Mouse (Mus musculus): Measurements from ENCODE around the gene Pagr1a. TPM values are rescaled to one million over a fixed set of nuclear protein-coding genes. Genes with fewer than 3 reads are reported as not detected.
A peak's percentile ranks its signal among the peaks of the same experiment; 100 is the strongest.

Gene Pagr1a
- total RNA-seq, 2 experiments from 2014 or later, result 15.1 to 27.1 TPM

DNA sequence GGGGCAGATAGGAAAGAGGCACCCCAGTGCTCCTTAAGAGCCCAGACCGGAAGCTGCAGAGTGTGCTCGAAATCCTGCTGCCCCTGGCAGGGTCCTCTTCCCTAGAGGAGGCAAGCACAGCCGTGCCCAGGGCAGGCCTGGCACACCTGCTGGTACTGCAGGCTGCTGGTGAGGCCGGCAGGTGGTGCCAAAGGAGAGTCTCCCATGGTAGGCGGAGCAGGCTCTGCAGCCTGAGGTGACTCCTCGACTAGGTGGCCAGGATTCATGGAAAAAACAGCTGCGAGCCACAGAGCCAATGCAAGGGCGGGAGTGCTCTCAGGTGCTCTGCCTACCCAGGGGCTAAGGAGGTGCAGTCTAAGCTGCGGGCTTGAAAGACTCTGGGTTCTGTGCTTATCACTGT, 30.8 kb downstream of the Pagr1a start:
- DNase-seq (ENCODE audit: extremely low spot score in 1 of 2, low spot score in 2 of 2), result peak in 1 of 2 experiments; percentile 52
- H3K27ac ChIP-seq, result peak overlapping the region; percentile 45
- H3K4me3 ChIP-seq, result no peak overlapping the region
- intact Hi-C loops (cut with DNase I), result loop anchor here (1.0 kb wide), 1 partner anchor 121 kb away; no protein-coding TSS in a partner anchor
- peak; percentile 64 for TF ChIP-seq CTCF (IDR thresholded peaks at IDR 0.05)

- no peak; the same call in 1 of the 2 replicates for TF ChIP-seq CTCF (IDR thresholded peaks at IDR 0.05)
- H3K27ac ChIP-seq, result peak overlapping the region; percentile 45
- DNase-seq (ENCODE audit: extremely low spot score in 1 of 2, low spot score in 2 of 2), result peak in 1 of 2 experiments; percentile 49
- no peak overlapping the region for H3K4me3 ChIP-seq
- intact Hi-C loops (cut with DNase I), result loop anchor here (1.0 kb wide), 2 partner anchors 23 to 127 kb away; no protein-coding TSS in a partner anchor
Measured at GRCm38 (mm10) chr7:126984667-126985444, 32.3 kb downstream of the Pagr1a start.

- no peak for TF ChIP-seq CTCF (IDR thresholded peaks at IDR 0.05)
- DNase-seq (ENCODE audit: extremely low spot score in 1 of 2, low spot score in 2 of 2), result no peak
- Histone ChIP-seq H3K4me3 (no peak overlapping the region), H3K27ac (peak overlapping the region; percentile 28; the same call in 1 of the 2 replicates)
- intact Hi-C loops (cut with DNase I), result no loop called here
Measured at GRCm38 (mm10) chr7:126983113-126983512, 34.0 kb downstream of the Pagr1a start.

DNA sequence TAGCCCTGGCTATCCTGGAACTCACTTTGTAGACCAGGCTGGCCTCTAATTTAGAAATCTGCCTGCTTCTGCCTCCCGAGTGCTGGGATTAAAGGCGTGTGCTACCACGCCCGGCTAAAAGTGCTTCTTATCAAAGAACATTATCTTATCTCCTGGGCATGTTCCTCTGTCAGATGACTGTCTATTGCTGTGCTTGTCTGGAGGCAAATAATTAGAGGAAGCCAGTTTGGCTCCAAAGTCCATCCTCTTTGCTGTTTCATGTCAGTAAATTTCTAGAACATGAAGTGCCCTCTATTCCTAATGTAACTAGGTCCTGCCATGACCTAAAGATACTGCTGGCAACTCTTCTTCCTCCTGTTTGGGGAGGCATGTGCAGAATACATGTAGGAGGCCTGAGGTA, 35.1 kb downstream of the Pagr1a start:
- intact Hi-C loops (cut with DNase I), result no loop called here
- DNase-seq (ENCODE audit: extremely low spot score in 1 of 2, low spot score in 2 of 2), result no peak
- no peak overlapping the region for H3K4me3 ChIP-seq
- no peak for TF ChIP-seq CTCF (IDR thresholded peaks at IDR 0.05)
- no peak overlapping the region for H3K27ac ChIP-seq

- intact Hi-C loops (cut with DNase I), result no loop called here
- no peak for DNase-seq (ENCODE audit: extremely low spot score in 1 of 2, low spot score in 2 of 2)
- Histone ChIP-seq H3K27ac (no peak overlapping the region), H3K4me3 (no peak overlapping the region)
- TF ChIP-seq CTCF (IDR thresholded peaks at IDR 0.05), result no peak
Measured at GRCm38 (mm10) chr7:126981601-126982000, 35.6 kb downstream of the Pagr1a start.

DNA sequence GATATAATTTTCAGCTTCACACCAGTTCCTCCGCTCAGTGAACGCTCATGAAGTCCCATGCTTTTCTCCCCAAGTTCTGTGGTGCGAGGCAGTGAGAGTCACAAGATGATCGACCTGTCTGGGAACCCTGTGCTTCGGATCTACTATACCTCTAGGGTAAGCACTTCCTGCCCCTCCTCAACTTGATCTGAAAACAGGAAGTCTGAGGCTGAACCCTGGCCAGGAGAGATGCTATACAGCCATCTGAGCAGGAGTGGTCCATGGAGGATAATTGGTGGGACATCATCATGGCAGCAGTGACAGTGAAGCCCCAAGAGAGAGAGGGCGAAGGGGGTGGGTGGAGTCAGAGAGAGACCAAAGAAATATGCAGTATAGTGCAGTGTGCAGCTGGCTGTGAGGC, 38.3 kb downstream of the Pagr1a start:
- intact Hi-C loops (cut with DNase I), result no loop called here
- H3K27ac ChIP-seq, result no peak overlapping the region
- TF ChIP-seq CTCF (IDR thresholded peaks at IDR 0.05), result no peak
- DNase-seq (ENCODE audit: extremely low spot score in 1 of 2, low spot score in 2 of 2), result no peak
- H3K4me3 ChIP-seq, result no peak overlapping the region

GRCm38 (mm10) chr7:126976878-126977459, 40.2 kb downstream of the Pagr1a start:
- H3K27ac ChIP-seq, result peak overlapping the region; percentile 100
- no peak for DNase-seq (ENCODE audit: extremely low spot score in 1 of 2, low spot score in 2 of 2)
- peak overlapping the region; percentile 99 for H3K4me3 ChIP-seq
- intact Hi-C loops (cut with DNase I), result loop anchor here (1.0 to 2.0 kb wide), 2 partner anchors 40 to 50 kb away; partner anchors contain the start of genes Maz, Pagr1a and Pagr1b
- TF ChIP-seq CTCF (IDR thresholded peaks at IDR 0.05), result no peak

- peak; percentile 99 for TF ChIP-seq CTCF (IDR thresholded peaks at IDR 0.05)
- H3K27ac ChIP-seq, result peak within 1 kb of the TSS; percentile 100
- H3K4me3 ChIP-seq, result peak within 1 kb of the TSS; percentile 99
- intact Hi-C loops (cut with DNase I), result loop anchor here (1.0 to 2.0 kb wide), 2 partner anchors 41 to 51 kb away; partner anchors contain the start of genes Maz, Pagr1a and Pagr1b
- DNase-seq (ENCODE audit: extremely low spot score in 1 of 2, low spot score in 2 of 2), result peak; percentile 94 to 96
Measured at GRCm38 (mm10) chr7:126975950-126976866, 40.9 kb downstream of the Pagr1a start, which contains the start of gene Cdiptos. Cdiptos (minus strand) TSS chr7:126976098.

GRCm38 (mm10) chr7:126975893-126975949, 41.4 kb downstream of the Pagr1a start, which contains the start of gene Cdipt:
Cdipt (plus strand) TSS chr7:126975914.
- no peak for TF ChIP-seq CTCF (IDR thresholded peaks at IDR 0.05)
- peak within 1 kb of the TSS; percentile 99 for H3K4me3 ChIP-seq
- peak within 1 kb of the TSS; percentile 100 for H3K27ac ChIP-seq
- no peak for DNase-seq (ENCODE audit: extremely low spot score in 1 of 2, low spot score in 2 of 2)
- intact Hi-C loops (cut with DNase I), result no loop called here

- no peak for DNase-seq (ENCODE audit: extremely low spot score in 1 of 2, low spot score in 2 of 2)
- H3K27ac ChIP-seq, result peak overlapping the region; percentile 100
- intact Hi-C loops (cut with DNase I), result no loop called here
- no peak for TF ChIP-seq CTCF (IDR thresholded peaks at IDR 0.05)
- H3K4me3 ChIP-seq, result peak overlapping the region; percentile 7; the same call in 1 of the 2 replicates
Measured at GRCm38 (mm10) chr7:126975493-126975892, 41.7 kb downstream of the Pagr1a start.

DNA sequence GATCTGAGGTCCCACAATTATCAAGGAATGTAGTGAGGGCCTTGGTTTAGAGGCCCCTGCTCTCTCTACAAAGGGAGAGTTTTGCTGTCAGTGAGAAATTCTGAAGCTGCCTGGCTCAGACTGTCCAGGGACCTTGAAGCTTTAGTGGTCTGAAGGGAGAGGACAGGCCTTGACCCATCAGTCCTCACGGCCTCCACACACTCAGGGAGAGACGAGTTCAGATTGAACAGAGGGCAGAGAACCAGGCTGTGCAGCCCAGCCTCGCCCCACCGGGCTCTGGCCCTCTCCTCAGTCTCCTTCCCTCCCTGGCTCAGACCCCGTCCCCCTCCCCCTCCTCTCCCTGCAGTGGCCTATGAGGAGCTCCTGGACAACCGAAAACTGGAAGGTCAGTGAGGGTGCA, 49.8 kb downstream of the Pagr1a start:
- Histone ChIP-seq H3K4me3 (no peak overlapping the region), H3K27ac (no peak overlapping the region)
- no peak for DNase-seq (ENCODE audit: extremely low spot score in 1 of 2, low spot score in 2 of 2)
- intact Hi-C loops (cut with DNase I), result no loop called here
- TF ChIP-seq CTCF (IDR thresholded peaks at IDR 0.05), result no peak

DNA sequence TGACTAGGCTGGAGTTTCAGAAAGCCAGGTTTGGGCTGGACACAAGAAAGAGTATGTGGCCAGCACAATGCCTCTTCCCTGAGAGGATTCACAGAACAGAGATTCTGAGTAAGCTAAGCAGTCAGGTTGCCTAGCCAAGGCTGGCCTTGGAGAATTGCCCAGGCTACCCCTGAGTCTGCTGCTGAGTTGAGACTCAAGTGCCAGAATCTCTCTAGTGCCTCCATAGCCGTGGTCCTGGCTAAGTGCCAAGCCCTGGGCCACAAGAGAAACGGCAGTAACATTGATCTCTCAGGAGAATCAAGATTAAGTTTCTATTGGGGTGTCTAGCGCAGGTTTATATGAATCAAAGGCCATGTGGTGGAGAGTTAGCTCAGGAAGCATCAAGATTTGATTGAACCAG, 51.6 kb downstream of the Pagr1a start:
- Histone ChIP-seq H3K4me3 (no peak overlapping the region), H3K27ac (no peak overlapping the region)
- no peak for TF ChIP-seq CTCF (IDR thresholded peaks at IDR 0.05)
- intact Hi-C loops (cut with DNase I), result no loop called here
- DNase-seq (ENCODE audit: extremely low spot score in 1 of 2, low spot score in 2 of 2), result no peak

Small RNA genes lying within 50 kb of the gene (microRNA-seq; reads per million reads assigned to microRNA genes)
- gene Gm44343, result 0 reads per million in 2 experiments

Other genes with a start within 250 kb of the Pagr1a start
- 100 to 1,000 TPM; 312 to 323 TPM for gene Ypel3, start 240.4 kb downstream of the Pagr1a start, total RNA-seq (2021)
- gene Tbx6, start 235.9 kb downstream of the Pagr1a start, total RNA-seq (2021), result 1 to 10 TPM; 1.1 to 1.2 TPM
- 10 to 100 TPM; 50.4 TPM for gene Ppp4c, start 224.9 kb downstream of the Pagr1a start, total RNA-seq (2021)
- gene Fam57b, start 219.7 kb downstream of the Pagr1a start, total RNA-seq (2021), result 10 to 100 TPM; 71.6 to 77.4 TPM
- not detected for gene 4930451I11Rik, start 185.7 kb downstream of the Pagr1a start, total RNA-seq (2021)
- 10 to 100 TPM; 46.9 to 51.7 TPM for gene Doc2a, start 169.9 kb downstream of the Pagr1a start, total RNA-seq (2021)
- gene Hirip3, start 155.4 kb downstream of the Pagr1a start, total RNA-seq (2021), result 10 to 100 TPM; 36.6 to 40.9 TPM
- gene Ino80e, start 155.0 kb downstream of the Pagr1a start, total RNA-seq (2021), result 10 to 100 TPM; 52.5 to 53.2 TPM
- 100 to 1,000 TPM; 162 to 167 TPM for gene Taok2, start 132.6 kb downstream of the Pagr1a start, total RNA-seq (2021)
- gene Tmem219, start 94.4 kb downstream of the Pagr1a start, total RNA-seq (2021), result 10 to 100 TPM; 17.3 to 22.0 TPM
- 100 to 1,000 TPM; 135 to 146 TPM for gene Kctd13, start 88.5 kb downstream of the Pagr1a start, total RNA-seq (2021)
- 10 to 100 TPM; 51.4 to 55.8 TPM for gene Asphd1, start 67.8 kb downstream of the Pagr1a start, total RNA-seq (2021)
- 100 to 1,000 TPM; 421 to 427 TPM for gene Sez6l2, start 66.8 kb downstream of the Pagr1a start, total RNA-seq (2021)
- gene Cdipt, start 41.4 kb downstream of the Pagr1a start, total RNA-seq (2021), result 100 to 1,000 TPM; 181 to 186 TPM
- gene Cdiptos, start 41.3 kb downstream of the Pagr1a start, total RNA-seq (2021), result under 1 TPM in 1 of 2 experiments, not detected in 1; 0.52 TPM
- 1 to 10 TPM; 7.2 to 8.3 TPM for gene Mvp, start 2.7 kb downstream of the Pagr1a start, total RNA-seq (2021)
- 1 to 10 TPM in 1 of 2 experiments, not detected in 1; 1.2 TPM for gene Pagr1b, start 868 bp downstream of the Pagr1a start, total RNA-seq (2021)
- gene Gm42742, start 3.7 kb upstream of the Pagr1a start, total RNA-seq (2021), result 10 to 100 TPM; 61.0 to 66.3 TPM
- gene Prrt2, start 3.9 kb upstream of the Pagr1a start, total RNA-seq (2021), result 100 to 1,000 TPM; 214 to 216 TPM
- 100 to 1,000 TPM; 210 to 221 TPM for gene Maz, start 9.7 kb upstream of the Pagr1a start, total RNA-seq (2021)
- 1 to 10 TPM; 4.4 to 9.7 TPM for gene Kif22, start 25.1 kb upstream of the Pagr1a start, total RNA-seq (2021)
- not detected for gene Zg16, start 70.0 kb upstream of the Pagr1a start, total RNA-seq (2021)
- 1 to 10 TPM; 1.2 TPM for gene AI467606, start 74.0 kb upstream of the Pagr1a start, total RNA-seq (2021)
- under 1 TPM; 0.28 to 0.32 TPM for gene Qprt, start 104.9 kb upstream of the Pagr1a start, total RNA-seq (2021)
- under 1 TPM; 0.18 to 0.23 TPM for gene Spn, start 120.5 kb upstream of the Pagr1a start, total RNA-seq (2021)
- 10 to 100 TPM; 77.7 to 80.8 TPM for gene Cd2bp2, start 178.7 kb upstream of the Pagr1a start, total RNA-seq (2021)
- gene Tbc1d10b, start 191.1 kb upstream of the Pagr1a start, total RNA-seq (2021), result 100 to 1,000 TPM in 1 of 2 experiments, 10 to 100 TPM in 1; 91.9 to 110 TPM
- gene Mylpf, start 191.5 kb upstream of the Pagr1a start, total RNA-seq (2021), result 1 to 10 TPM; 2.7 to 3.3 TPM
- 10 to 100 TPM; 17.8 to 20.5 TPM for gene Zfp553, start 215.7 kb upstream of the Pagr1a start, total RNA-seq (2021)
- 1 to 10 TPM; 3.5 to 6.4 TPM for gene Sept1, start 215.8 kb upstream of the Pagr1a start, total RNA-seq (2021)
- gene Zfp771, start 226.9 kb upstream of the Pagr1a start, total RNA-seq (2021), result 10 to 100 TPM; 58.8 to 68.6 TPM
- 10 to 100 TPM; 24.1 to 25.9 TPM for gene Dctpp1, start 243.4 kb upstream of the Pagr1a start, total RNA-seq (2021)

Measured in left cerebral cortex, adult 2 months (tissue).